Mouse (Mus musculus): ENCODE data around the gene Etv5. TPM values are rescaled to one million over a fixed set of nuclear protein-coding genes. Genes with fewer than 3 reads are reported as not detected.
"Not testable (repeated sequence)": the region's sequence is repeated elsewhere in the genome, so short reads cannot be mapped to it uniquely, and the experiment has no call there.

Gene Etv5
- total RNA-seq, 2 experiments from 2014 or later: 17.8 to 18.2 TPM

GRCm38 (mm10) chr16:22400226-22400625 is 39.3 kb downstream of the Etv5 start:
- no peak for DNase-seq
- intact Hi-C loops (cut with DNase I; ENCODE audit: low total_unique reads): no loop called here

- DNase-seq: no peak
- intact Hi-C loops (cut with DNase I; ENCODE audit: low total_unique reads): no loop called here
These were observed 40.6 kb downstream of the Etv5 start for GRCm38 (mm10) chr16:22398784-22399453.

- intact Hi-C loops (cut with DNase I; ENCODE audit: low total_unique reads): no loop called here
- DNase-seq: no peak
These were observed 41.2 kb downstream of the Etv5 start for GRCm38 (mm10) chr16:22398354-22398753.

- intact Hi-C loops (cut with DNase I; ENCODE audit: low total_unique reads): no loop called here
These were observed 43.1 kb downstream of the Etv5 start for GRCm38 (mm10) chr16:22396420-22396819.

GRCm38 (mm10) chr16:22395093-22395844 is 44.2 kb downstream of the Etv5 start:
- intact Hi-C loops (cut with DNase I; ENCODE audit: low total_unique reads): no loop called here
- DNase-seq: no peak

More at GRCm38 (mm10) chr16:22396420-22396819, 43.1 kb downstream of the Etv5 start:
- no peak for DNase-seq

- DNase-seq: no peak
- intact Hi-C loops (cut with DNase I; ENCODE audit: low total_unique reads): no loop called here
These were observed 49.1 kb downstream of the Etv5 start for GRCm38 (mm10) chr16:22390348-22390897.

- DNase-seq: no peak
- intact Hi-C loops (cut with DNase I; ENCODE audit: low total_unique reads): no loop called here
These were observed 50.2 kb downstream of the Etv5 start for GRCm38 (mm10) chr16:22389146-22389911.

GRCm38 (mm10) chr16:22387731-22388130 is 51.8 kb downstream of the Etv5 start:
- no peak for DNase-seq
- intact Hi-C loops (cut with DNase I; ENCODE audit: low total_unique reads): no loop called here

GRCm38 (mm10) chr16:22382018-22382417 is 57.5 kb downstream of the Etv5 start:
- intact Hi-C loops (cut with DNase I; ENCODE audit: low total_unique reads): not testable (repeated sequence)

GRCm38 (mm10) chr16:22380981-22381380 is 58.5 kb downstream of the Etv5 start:
- intact Hi-C loops (cut with DNase I; ENCODE audit: low total_unique reads): no loop called here

More at GRCm38 (mm10) chr16:22382018-22382417, 57.5 kb downstream of the Etv5 start:
- DNase-seq: not testable (repeated sequence)

GRCm38 (mm10) chr16:22379986-22380385 is 59.5 kb downstream of the Etv5 start:
- no peak for DNase-seq
- intact Hi-C loops (cut with DNase I; ENCODE audit: low total_unique reads): no loop called here

More at GRCm38 (mm10) chr16:22380981-22381380, 58.5 kb downstream of the Etv5 start:
- no peak for DNase-seq

GRCm38 (mm10) chr16:22379342-22379741 is 60.2 kb downstream of the Etv5 start:
- intact Hi-C loops (cut with DNase I; ENCODE audit: low total_unique reads): no loop called here
- DNase-seq: no peak

- intact Hi-C loops (cut with DNase I; ENCODE audit: low total_unique reads): no loop called here
- DNase-seq: no peak
These were observed 61.8 kb downstream of the Etv5 start for GRCm38 (mm10) chr16:22377714-22378113.

- no peak for DNase-seq
- intact Hi-C loops (cut with DNase I; ENCODE audit: low total_unique reads): no loop called here
These were observed 64.6 kb downstream of the Etv5 start for GRCm38 (mm10) chr16:22374898-22375297.

- intact Hi-C loops (cut with DNase I; ENCODE audit: low total_unique reads): no loop called here
- DNase-seq: no peak
These were observed 66.8 kb downstream of the Etv5 start for GRCm38 (mm10) chr16:22372701-22373124.

GRCm38 (mm10) chr16:22372225-22372624 is 67.3 kb downstream of the Etv5 start:
- DNase-seq: no peak
- intact Hi-C loops (cut with DNase I; ENCODE audit: low total_unique reads): no loop called here

GRCm38 (mm10) chr16:22367099-22367498 is 72.4 kb downstream of the Etv5 start:
- intact Hi-C loops (cut with DNase I; ENCODE audit: low total_unique reads): no loop called here

GRCm38 (mm10) chr16:22366040-22366439 is 73.5 kb downstream of the Etv5 start:
- no peak for DNase-seq
- intact Hi-C loops (cut with DNase I; ENCODE audit: low total_unique reads): no loop called here

More at GRCm38 (mm10) chr16:22367099-22367498, 72.4 kb downstream of the Etv5 start:
- DNase-seq: no peak

- intact Hi-C loops (cut with DNase I; ENCODE audit: low total_unique reads): no loop called here
- DNase-seq: no peak
These were observed 73.9 kb downstream of the Etv5 start for GRCm38 (mm10) chr16:22365596-22365995.
